Mouse (Mus musculus): ENCODE data around the gene Dnmt3a.

GRCm38 (mm10) chr12:3906308-3906707 lies 100.5 kb downstream of the Dnmt3a start:
- TF ChIP-seq CTCF (IDR thresholded peaks at IDR 0.05; ENCODE audit: low read depth): no peak
- no peak for TF ChIP-seq EP300 (IDR thresholded peaks at IDR 0.05; ENCODE audit: low read depth)
